Mouse (Mus musculus) gastrocnemius, postnatal 25 days (tissue): Measurements from ENCODE around the gene Cep41. TPM values are rescaled to one million over a fixed set of nuclear protein-coding genes. Genes with fewer than 3 reads are reported as not detected.

Experiments used
- DNase-seq: peaks from one replicate; pipeline ENCODE4 v3.0.0; 2022
- long read RNA-seq, 2 experiments: library from polyadenylated mRNA; stranded (forward); transcript quantifications; one replicate each; pipeline ENCODE4 v2.0.0; 2021
- total RNA-seq, 2 experiments: library from RNA; stranded (reverse); gene quantifications; 1 replicate in 1 of 2; 2 replicates in 1 of 2; pipeline ENCODE4 v1.2.3; 2021

Cep41 gene
- total RNA-seq, result 1 to 10 TPM; 1.4 to 2.1 TPM
- long read RNA-seq, experiment 1, partial matches to known transcripts, result 0 of 1 reads
- long read RNA-seq, experiment 1, other reads (novel, unspliced or antisense), result 0 of 1 reads
- long read RNA-seq, experiment 2, partial matches to known transcripts, result 0 of 2 reads
- long read RNA-seq, experiment 2, other reads (novel, unspliced or antisense), result 0 of 2 reads

DNA sequence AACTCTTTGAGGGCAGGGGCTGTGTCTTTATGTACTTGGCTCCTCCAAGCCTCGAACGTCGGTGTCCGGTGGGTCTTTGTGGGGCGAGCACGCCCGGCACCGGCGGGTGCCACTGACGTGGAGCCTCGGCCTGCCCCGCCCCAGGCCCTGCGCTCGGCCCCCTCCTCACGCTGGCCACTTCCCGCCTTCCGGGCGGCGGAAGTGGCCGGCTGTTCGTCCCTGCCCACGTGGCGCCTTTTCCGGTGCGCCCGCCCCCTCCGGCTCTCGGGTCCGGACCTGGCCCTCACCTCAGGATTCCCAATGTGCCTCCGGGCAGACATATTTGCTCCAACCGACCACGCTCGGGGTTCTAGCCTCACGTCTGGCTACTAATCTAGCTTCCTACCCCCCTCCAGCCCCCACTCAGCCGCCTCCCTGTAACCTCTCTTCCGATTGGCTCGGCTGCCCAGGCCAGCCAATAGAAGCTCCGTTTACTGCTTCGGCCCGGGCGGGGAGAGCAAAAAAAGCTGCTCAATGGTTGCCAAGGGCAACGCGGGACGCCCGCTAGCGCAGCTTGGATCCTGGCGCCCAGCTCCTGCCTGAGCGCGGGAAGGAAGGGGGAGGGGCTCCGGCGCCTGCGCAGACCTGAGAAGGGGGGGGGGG is at the start of gene Cep41:
Gene Cep41, minus strand, starts transcription at position 400 of the 642 bp plus-strand sequence.
- DNase-seq, result peak; percentile 93

DNA sequence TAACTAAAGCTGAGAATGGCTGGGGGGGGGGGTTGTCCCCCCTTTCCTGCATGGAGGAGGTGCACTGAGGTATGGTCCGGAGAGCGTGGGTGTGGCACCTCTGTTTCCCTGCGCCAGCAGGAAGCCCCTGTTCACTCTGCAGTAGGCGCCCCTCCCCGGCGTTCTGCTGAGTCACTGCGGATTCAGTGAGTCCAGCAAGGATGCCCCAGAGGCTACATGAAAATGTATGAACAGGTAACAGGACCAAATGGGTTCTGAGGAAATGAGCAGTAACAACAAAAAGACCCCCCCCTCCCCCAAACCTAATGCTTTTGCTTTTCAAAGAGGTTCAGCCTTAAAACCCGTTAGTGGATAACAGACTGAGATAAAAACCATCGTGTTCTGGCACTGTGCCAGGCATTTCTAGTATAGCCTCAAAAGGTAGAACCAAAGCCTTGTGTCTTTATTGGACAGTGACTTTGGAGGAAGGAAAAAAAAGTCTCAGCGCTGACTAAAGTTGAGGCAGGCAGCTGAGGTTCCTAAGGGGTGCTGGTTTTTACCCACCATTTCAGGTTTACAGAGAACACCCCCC is 45.7 kb upstream of the Cep41 start:
- DNase-seq, result no peak

DNA sequence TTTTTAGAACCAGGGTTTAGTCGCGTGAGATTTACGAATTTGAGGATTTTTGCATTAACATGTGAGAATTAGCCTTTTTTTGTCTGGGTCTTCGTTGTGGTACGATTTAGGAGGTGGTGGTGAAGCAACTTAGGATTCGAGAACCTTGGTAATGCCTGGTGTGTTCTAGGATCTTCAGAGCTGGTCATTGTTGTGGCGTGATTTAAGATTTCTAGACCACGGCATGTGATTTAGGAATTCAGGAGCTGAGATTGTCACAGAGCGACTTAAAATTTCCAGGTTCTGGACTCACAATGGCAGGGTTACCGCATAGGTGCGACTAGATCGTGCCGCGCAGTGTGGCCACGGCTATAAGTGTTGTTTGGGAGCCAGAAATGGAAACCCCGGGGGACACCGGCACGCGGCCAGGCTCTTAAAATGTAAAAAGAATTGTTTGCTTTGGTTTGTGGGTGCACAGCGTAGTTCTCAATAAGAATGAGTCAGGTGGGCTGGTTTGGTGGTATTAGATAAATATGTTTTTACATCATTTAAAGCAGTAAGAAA is 45.0 kb upstream of the Cep41 start:
- DNase-seq, result no peak

DNA sequence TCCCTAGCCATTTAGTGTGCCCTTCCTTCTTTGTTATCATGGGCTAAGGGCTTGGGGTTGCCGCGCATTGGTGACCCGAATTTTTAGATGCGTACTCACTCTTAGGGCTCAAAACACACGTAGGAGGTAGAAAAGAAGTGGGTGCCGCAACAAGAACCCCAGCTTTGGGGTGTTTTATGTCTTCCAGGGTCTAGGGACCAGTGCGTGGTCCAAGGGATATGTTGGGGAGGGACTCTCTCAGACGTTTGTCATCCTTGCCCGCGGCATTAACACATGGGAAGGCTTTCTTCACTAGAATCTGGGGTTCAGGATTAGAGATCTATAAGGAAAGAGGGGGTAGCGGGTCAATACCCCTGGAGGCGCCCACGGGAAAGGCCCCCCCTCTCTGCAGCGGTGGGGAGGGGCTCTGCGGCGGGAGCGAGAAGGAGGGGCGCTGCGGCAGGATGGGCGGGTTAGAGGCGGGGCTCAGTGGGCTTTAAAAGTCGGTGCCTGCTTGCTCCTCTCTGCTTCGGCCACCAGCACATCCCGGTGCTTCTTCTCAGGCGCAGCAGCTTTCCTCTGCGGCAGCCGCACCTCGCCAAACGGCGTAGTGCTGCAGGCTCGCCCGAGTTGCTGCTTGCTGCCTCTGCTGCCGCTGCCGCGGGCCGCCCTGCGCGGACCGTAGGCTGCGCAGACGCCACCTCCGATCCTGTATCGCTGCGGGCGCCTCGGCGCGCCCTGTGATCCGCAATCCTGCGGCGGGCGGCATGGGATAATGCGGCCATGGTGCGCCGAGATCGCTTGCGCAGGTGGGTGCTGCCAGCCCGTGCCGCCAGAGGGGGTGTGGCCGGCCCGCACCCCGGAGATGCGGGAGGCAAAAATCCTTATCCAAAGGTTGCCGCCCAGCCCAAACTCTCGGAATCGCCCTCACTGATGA is 44.3 kb upstream of the Cep41 start:
- DNase-seq, result peak; percentile 62

DNA sequence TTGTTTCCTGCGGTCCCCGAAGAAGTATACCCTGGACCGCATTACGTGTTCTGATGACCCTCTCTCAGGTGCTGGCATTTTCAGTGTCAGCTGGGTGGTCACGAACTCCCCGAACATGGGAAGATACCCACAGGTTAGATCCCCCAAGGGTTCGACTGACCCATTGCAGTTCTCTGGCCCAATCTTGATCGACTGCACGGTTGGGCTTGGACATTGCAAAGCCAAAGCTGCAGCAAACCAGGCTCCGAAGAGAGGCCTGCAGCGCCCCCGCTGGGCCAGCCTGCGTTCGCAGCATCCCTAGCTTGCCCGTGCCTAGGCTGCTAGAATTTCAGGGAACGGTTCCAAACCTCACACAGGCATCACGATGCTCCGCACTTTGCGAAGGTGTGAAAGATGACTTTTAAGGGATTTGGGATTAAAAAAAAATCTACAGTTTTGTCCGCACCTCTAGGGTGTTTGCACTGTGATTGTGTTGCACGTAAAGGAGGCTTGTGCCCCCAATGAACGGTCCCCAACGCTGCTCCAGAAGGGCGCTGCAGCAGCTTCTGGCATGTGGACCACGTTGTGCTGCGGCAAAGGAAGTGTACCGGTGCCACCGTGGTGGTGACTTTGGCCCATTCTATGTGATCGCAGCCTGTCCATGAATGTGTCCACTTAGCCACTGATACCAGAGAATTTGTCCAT is 43.5 kb upstream of the Cep41 start:
- peak; percentile 73 for DNase-seq

DNA sequence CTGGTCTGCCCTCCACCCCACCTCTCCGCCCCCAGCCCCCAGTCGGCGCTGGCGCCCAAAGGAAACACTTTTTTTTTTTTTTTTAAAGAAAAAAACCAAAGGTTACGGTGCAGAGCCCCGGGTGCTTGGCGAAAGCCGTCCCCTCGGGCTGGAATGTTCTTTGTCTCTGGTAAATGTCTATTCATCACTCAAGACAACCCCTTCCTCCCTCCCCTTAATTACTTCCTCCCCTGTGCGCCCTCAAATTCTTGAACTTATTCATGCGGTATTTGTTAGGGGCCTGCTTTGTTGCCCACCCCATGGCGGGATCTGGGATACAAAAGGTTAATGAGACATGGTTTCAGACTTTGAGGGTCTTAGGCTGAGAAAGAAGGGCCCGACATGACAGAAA is 42.8 kb upstream of the Cep41 start:
- DNase-seq, result no peak

DNA sequence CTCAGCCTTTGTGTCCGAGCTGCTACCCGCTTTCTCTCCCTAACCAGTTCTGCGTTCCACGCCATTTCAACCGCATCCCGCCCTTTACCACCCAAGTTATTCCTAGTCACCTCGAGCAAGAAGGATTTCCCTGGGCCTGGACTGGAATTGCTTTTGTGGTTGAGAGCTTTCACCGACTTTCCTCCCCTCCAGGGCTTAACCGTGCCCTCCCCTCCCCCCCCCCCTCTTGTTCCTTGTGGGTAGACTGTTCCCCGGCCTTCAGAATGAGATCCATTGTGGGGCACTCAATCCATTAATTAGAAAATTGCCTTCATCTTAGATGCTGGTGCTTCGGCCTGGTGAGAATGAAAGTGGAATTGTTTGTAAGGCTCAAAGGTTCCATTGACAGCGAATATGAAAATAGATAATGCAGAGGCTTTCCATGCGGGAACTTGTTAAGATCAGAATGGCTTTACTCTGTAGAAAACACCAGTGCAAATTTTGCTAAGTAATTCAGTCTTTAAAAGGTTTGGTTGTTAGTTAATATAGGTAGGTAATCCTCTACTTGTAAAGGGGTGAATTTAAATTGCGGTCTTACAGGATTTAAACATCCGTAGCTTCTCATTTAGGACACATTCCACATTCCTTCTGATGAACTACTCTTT is 42.3 kb upstream of the Cep41 start:
- no peak for DNase-seq

DNA sequence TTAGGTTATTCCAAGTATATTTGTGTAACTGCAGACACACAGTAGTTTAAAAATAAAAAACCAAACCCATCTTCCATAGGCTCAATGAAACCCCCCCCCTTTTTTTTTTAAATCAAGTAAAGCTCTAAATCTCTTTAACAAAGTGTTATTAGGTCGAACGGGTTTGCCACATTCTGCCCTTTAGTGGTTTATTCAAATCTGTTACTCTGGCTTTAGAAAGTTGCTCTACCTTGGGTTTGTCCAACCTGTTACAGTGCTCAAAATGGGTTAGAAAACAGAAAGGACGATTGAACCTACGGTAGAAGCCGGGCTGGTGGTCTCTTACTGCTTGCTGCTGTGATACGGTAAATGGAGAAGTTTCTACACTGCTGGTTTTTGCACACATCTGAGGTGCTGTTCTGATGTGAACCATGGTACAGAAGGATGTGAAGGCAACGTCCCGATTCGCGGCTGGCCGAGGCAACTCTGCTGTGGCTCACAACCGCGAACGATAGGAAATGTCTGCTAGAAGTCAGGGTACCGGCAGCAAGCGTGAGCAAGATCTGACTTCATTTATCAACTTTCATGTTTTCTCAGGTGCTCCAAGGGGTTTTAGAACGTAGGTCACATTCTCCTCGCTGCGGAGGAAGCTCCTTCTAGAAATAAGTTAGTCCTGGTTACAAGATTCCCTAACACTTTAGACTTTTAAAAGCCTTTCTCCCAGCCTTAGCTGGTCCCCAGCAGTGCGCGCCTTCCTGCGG is 41.6 kb upstream of the Cep41 start:
- DNase-seq, result no peak

DNA sequence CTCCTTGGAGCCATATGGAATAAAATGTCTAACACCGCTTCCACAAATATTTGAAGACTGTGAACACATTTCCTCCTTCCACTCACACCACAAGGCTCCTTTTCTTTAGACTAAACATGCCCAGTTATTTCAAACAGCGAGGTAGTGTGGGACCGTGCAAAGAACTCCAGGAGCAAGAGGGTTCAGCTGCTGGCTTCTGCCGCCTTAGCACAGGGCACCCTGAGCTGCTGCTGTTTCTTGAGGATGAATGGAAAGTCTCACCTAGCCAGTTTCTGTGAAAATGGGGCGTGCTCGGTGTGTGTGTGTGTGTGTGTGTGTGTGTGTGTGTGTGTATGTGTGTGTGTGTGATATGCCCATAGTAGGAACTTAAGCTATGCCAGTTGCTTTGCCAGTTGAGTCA is 40.9 kb upstream of the Cep41 start:
- DNase-seq, result no peak

DNA sequence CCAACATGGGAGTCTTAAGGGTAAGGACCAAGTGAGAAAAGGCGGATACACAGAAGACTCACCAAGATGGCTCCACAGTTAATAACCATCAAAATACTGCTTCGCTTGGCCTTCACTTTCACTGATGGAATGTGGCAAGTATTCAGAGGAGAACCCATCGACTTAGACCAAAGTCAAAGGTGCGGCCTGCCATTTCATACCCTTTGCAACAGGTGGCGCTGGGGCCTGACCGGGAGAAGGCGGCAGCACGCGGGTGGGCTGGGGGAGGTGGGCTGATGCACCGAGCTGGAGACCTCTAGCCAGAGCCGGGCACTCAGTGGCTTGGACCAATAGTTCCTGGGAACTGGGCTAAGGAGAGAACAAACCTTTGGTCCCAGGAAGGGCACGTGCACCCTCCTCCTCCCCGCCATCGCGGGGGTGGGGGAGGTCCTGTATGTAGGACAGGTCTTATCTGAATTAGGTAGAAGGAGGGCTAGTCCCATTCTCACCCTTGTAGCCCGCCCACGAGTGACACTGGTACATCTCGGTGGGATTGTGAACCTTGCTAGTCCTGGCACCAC is 39.1 kb upstream of the Cep41 start:
- no peak for DNase-seq

DNA sequence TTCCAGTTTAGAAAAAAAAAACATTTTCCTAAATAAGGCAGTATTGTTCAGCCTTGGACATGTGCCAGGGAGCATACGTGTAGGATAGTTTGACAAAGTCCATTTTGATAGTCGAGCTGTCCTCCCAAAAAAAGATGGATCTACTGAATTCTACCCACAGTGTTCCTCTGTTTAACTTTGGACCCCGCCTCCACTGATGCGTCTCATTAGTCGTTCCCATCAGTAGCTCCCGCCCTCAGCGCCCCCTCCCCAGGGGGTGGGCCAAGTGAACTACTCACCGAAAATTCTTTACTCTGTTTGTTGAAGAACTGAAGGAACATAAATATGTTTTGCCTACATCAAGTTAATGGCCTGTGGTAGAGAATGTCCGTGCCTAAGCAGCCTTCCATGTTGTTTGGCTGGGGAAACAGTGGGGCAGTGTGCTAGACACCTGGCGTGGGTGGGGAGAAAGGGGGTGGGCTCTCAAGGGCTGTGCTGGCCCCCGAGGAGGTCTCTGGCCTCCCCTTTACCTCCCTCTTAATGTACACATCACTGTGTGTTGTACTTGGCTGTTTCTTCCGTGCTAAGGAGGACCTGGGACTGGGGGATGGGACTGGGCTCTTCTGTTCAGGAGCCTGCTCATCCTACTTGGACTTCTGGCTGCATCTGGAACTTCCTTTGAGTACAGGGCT is 36.9 kb upstream of the Cep41 start:
- no peak for DNase-seq

DNA sequence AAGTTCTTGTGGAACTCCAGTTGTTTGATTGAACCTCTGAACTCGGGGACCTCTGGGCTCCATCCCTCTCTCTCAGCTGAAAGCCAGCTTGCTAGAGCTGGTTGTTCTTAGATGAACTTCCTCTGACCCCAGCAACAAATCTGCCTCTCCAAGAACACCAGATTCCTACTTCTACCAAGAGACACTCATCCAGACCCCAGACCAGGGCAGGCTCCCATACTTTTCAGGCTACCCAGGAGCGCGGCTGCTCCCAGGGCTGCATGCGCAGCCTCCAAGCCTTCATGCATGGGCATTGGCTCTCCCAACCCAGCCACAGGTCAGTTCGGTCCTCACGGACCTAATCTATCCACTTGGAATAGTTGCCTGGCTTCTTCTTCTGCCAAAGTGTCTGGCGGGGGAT is 29.8 kb upstream of the Cep41 start, which contains the start of gene Mest:
Gene Mest, plus strand, starts transcription at position 217 of the 400 bp plus-strand sequence.
- no peak for DNase-seq

DNA sequence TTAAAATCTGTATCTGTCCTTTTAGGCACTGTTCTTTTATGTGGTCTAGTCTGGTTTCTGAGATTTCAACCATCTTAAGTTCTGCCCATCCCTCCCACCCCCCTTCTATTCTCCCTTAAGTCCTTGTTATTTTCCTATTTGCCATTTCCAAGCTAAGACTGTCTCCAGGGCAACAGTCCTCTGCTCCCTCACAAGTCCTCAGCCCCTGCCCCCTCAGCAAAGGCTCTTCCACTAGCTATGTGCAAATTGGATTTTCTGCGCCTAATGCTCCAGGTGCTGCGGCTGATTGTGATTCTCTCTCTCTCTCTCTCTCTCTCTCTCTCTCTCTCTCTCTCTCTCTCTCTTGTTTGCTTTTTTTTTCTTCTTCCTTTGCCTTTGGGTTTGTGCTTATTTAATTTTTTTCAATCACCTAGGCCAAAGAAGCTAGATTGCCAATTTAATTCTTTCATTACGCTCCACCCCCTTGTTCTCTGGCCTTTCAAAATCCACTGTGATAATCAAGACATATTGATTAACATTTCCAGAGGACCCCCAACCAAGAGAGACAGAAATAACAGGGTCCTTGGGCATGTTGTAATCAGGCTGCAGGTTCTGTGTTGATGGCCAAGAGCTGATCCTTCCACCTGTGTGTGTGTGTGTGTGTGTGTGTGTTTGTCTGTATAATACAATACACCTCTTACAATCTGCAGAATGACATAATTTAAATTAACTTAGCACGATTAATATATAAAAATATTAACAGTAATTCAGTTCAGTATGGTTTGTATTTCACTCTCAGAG is 29.0 kb upstream of the Cep41 start:
- DNase-seq, result no peak

DNA sequence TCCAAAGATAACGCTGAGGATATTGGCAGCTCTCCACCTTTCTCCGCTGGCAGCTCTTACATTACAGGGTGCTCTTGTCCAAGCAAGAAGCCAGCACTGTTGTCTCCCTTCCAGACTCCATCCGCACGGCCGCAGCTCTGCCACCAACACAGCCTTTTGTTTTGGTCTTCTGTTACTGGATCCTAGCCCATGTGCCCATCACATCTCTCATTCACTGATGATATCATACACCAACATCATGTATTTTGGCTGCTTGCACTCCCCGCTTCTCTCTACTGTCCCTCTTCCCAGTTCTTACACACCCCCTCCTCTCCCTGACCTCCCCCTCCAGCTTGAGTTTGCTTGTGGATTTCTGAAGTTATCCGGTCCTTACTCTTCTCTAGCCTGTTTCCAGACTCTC is 23.2 kb upstream of the Cep41 start:
- no peak for DNase-seq

DNA sequence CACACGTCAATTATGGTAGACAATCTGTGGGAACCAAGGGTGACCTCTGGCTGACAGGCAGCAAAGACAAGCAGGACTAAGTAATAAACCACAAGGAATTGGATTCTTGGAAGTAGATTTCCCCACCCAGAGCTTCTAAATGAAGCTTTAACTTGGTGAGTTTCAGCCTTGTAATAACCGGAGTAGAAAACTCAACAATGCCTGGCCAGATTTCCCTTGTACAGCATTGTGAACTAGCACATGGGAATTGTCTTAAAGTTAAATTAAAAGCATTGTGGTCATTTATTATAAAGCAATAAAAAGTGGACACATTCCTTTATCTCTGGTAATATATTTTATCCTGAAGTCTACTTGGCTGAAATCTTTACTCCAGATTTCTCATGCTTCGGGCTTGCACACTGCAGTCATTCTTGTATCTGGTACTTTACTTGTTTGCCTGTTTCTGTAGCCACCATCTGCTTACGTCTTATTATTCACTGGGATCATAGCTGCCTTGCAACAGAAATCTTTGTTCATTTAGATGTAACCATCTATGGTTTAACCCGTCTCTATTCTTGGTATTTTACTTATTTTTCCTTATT is 21.4 kb upstream of the Cep41 start:
- no peak for DNase-seq

DNA sequence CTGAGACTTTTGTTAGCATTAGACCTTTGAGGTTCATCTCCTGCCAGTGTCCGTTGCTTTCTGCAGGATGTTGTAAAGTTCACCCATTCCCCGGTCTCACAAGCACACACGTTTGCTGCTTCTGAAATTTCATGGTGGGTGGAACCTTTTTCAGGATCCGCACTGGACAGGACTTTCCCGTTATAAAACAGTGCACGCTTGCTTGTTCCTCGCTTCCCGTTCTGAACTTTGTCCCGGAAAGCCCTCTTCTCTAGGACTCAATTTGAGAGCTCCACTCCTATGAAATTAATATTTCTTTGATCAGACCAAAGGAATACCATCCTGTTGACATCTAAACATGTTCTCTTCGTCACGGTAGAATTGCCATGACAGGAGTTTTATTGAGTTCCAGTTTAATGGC is 20.3 kb upstream of the Cep41 start:
- DNase-seq, result no peak

DNA sequence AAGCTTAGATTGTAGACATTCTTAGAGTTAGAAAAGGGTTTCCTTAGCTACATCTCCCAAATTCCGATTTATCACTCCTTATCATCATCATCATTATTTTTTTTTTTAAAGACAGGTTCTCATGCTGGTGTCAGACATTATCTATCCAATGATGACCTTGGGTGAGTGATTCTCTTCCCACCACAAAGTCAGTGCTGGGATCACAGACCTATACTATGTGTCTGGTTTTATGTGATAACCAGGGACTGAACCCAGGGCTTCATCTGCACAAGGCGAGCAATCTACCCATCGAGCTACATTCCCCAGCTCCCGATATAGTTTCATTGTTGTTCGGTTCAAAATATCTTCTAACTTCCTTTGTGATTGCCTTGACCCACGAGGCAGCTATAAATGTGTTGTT is 19.9 kb upstream of the Cep41 start:
- DNase-seq, result no peak

DNA sequence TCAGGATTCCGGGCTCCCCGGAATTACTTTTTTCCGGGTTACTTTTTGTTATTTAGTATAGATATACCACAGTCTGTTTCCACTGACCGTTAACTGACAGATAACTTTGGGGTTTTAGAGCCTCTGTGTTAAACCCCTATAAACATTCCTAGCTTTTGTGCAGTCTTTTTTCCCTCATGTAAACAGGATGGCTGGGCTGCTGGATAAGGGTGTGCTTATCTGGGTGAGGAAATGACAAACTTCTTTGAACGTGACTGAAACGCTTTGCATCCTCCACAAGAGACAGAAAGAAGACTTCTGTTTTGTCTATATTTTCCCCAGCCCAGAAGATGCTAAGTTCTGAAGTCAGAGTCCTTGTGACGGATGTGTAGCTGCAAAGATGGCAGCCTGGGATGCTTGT is 18.9 kb upstream of the Cep41 start:
- no peak for DNase-seq

DNA sequence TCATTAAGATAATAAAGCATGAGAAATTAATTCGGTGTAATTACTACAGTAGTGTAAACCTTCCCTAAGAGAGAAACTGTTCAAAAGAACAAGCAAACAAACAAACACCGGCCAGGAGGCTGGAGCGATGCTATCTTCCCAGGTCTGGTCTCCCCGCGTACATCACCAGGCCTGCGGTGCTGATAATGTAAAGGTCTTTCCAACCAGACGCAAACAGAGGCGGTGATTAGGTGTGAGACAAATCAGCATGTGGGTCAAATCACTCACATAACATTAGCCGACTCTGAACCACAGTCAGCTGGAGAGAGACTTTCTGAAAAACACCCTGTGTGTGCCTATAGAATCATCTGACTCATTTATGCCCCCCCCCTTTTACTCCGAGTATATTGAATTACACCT is 17.8 kb upstream of the Cep41 start:
- DNase-seq, result no peak
